Mouse (Mus musculus) megakaryocyte, embryonic 14.5 days (primary cell): ENCODE data around the gene Bean1. TPM values are rescaled to one million over a fixed set of nuclear protein-coding genes. Genes with fewer than 3 reads are reported as not detected.

Experiments
- H3K27me3 ChIP-seq: replicated peaks from 2 replicates; pipeline ENCODE3; 2012; ENCODE audit warnings: inconsistent platforms
- H3K36me3 ChIP-seq: replicated peaks from 2 replicates; pipeline ENCODE3; 2012; ENCODE audit warnings: low read length, inconsistent platforms, mixed read lengths
- H3K4me1 ChIP-seq: 2 replicates; pipeline ENCODE4 v1.6.1; 2012; ENCODE audit warnings: inconsistent platforms
- H3K4me3 ChIP-seq: replicated peaks from 2 replicates; pipeline ENCODE3; 2012; ENCODE audit warnings: moderate library complexity, mild to moderate bottlenecking, inconsistent platforms
- H3K9me3 ChIP-seq: 2 replicates; pipeline ENCODE4 v1.6.1; 2012; ENCODE audit warnings: inconsistent platforms
- FLI1 ChIP-seq: IDR thresholded peaks from 2 replicates; pipeline ENCODE4 v1.6.1; 2012; ENCODE audit warnings: low read length, inconsistent platforms, mixed read lengths
- GATA1 ChIP-seq: IDR thresholded peaks from 3 replicates; pipeline ENCODE4 v1.6.1; 2012; ENCODE audit warnings: mixed read lengths, low read length, inconsistent platforms, borderline replicate concordance
- polyA plus RNA-seq: library from polyadenylated mRNA; stranded (reverse); fragments of >175 nt; gene quantifications from 2 replicates; pipeline ENCODE4 v1.2.3, GENCODE M21; 2012; ENCODE audit warnings: low replicate concordance; ENCODE audit not compliant: insufficient read depth

Bean1 gene
- polyA plus RNA-seq = 1.5 TPM in 1 of 2 replicates, not detected in the other

- H3K4me1 ChIP-seq = peaks cover 21% of the 10 kb centered on the region
- H3K9me3 ChIP-seq = peaks cover 16% of the 10 kb centered on the region
- TF ChIP-seq GATA1 = no peak
- TF ChIP-seq FLI1 = no peak
- H3K36me3 ChIP-seq = no peaks in the 10 kb centered on the region
- peak within 1 kb of the TSS; percentile 90 for H3K4me3 ChIP-seq
- H3K27me3 ChIP-seq = peaks cover 69% of the 10 kb centered on the region
Measured at GRCm38 (mm10) chr8:104170118-104171049, at the start of gene Bean1. Bean1 (plus strand) TSS chr8:104170442.

GRCm38 (mm10) chr8:104121640-104122416, 48.4 kb upstream of the Bean1 start:
- Histone ChIP-seq H3K27me3 (peaks cover 6% of the 10 kb centered on the region), H3K4me3 (no peak overlapping the region), H3K9me3 (peaks cover 8% of the 10 kb centered on the region), H3K36me3 (no peaks in the 10 kb centered on the region), H3K4me1 (peaks cover 10% of the 10 kb centered on the region; the same call in 1 of the 2 replicates)
- TF ChIP-seq FLI1 = no peak
- TF ChIP-seq GATA1 = no peak

- Histone ChIP-seq H3K27me3 (peaks cover 6% of the 10 kb centered on the region), H3K36me3 (no peaks in the 10 kb centered on the region), H3K9me3 (peaks cover 7% of the 10 kb centered on the region), H3K4me3 (no peak overlapping the region), H3K4me1 (peaks cover 10% of the 10 kb centered on the region; the same call in 1 of the 2 replicates)
- TF ChIP-seq FLI1 = no peak
- no peak for TF ChIP-seq GATA1
Measured at GRCm38 (mm10) chr8:104123080-104123657, 47.1 kb upstream of the Bean1 start.

- Histone ChIP-seq H3K4me1 (peaks cover 12% of the 10 kb centered on the region; the same call in 1 of the 2 replicates), H3K4me3 (no peak overlapping the region), H3K36me3 (no peaks in the 10 kb centered on the region), H3K9me3 (no peaks in the 10 kb centered on the region), H3K27me3 (peaks cover 6% of the 10 kb centered on the region)
- TF ChIP-seq GATA1 (no peak), FLI1 (no peak)
Measured at GRCm38 (mm10) chr8:104124534-104124933, 45.7 kb upstream of the Bean1 start.

- H3K4me3 ChIP-seq = no peak overlapping the region
- H3K27me3 ChIP-seq = peaks cover 7% of the 10 kb centered on the region
- H3K36me3 ChIP-seq = no peaks in the 10 kb centered on the region
- TF ChIP-seq GATA1 = no peak
- no peak for TF ChIP-seq FLI1
- peaks cover 10% of the 10 kb centered on the region; the same call in 1 of the 2 replicates for H3K4me1 ChIP-seq
- peaks cover 4% of the 10 kb centered on the region for H3K9me3 ChIP-seq
Measured at GRCm38 (mm10) chr8:104127160-104127883, 42.9 kb upstream of the Bean1 start.

- H3K4me1 ChIP-seq = peaks cover 10% of the 10 kb centered on the region; the same call in 1 of the 2 replicates
- no peaks in the 10 kb centered on the region for H3K36me3 ChIP-seq
- H3K27me3 ChIP-seq = peaks cover 3% of the 10 kb centered on the region
- no peak overlapping the region for H3K4me3 ChIP-seq
- peaks cover 4% of the 10 kb centered on the region for H3K9me3 ChIP-seq
- TF ChIP-seq GATA1 = no peak
- TF ChIP-seq FLI1 = no peak
Measured at GRCm38 (mm10) chr8:104130916-104131315, 39.3 kb upstream of the Bean1 start.

- TF ChIP-seq GATA1 (no peak), FLI1 (no peak)
- peaks cover 6% of the 10 kb centered on the region; the same call in 1 of the 2 replicates for H3K4me1 ChIP-seq
Measured at GRCm38 (mm10) chr8:104131414-104131975, 38.7 kb upstream of the Bean1 start.

GRCm38 (mm10) chr8:104134521-104134920, 35.7 kb upstream of the Bean1 start:
- H3K4me1 ChIP-seq = peaks cover 4% of the 10 kb centered on the region; the same call in 1 of the 2 replicates
- TF ChIP-seq GATA1 = no peak
- TF ChIP-seq FLI1 = no peak
- peaks cover 16% of the 10 kb centered on the region for H3K27me3 ChIP-seq
- H3K4me3 ChIP-seq = no peak overlapping the region
- peaks cover 4% of the 10 kb centered on the region for H3K9me3 ChIP-seq
- no peaks in the 10 kb centered on the region for H3K36me3 ChIP-seq

More at GRCm38 (mm10) chr8:104131414-104131975, 38.7 kb upstream of the Bean1 start:
- Histone ChIP-seq H3K4me3 (no peak overlapping the region), H3K9me3 (peaks cover 4% of the 10 kb centered on the region), H3K36me3 (no peaks in the 10 kb centered on the region), H3K27me3 (peaks cover 4% of the 10 kb centered on the region)
